ENCODE assay signal across 32 mouse cellular contexts in genomic region chr10:75489522-75489921, GRCm38 (mm10). TPM values are rescaled to one million over a fixed set of nuclear protein-coding genes. Genes with fewer than 3 reads are reported as not detected.
DNase-seq lines count a peak whose midpoint lies in the region; ATAC-seq and TF ChIP-seq lines count a peak whose summit lies in the region.
"Had no signal": no experiment of that assay in that cellular context is flagged by ENCODE, and none has a peak within 500 bp of the region (broad histone marks: within the 10 kb centered on the region; RNA-seq: fewer than 3 reads in every experiment).

No protein-coding gene starts in this region.

- TF ChIP-seq EP300 in liver, postnatal 0 days (IDR thresholded peaks at IDR 0.05; ENCODE audit: low read depth), result no peak

- no peaks in the 10 kb centered on the region for H3K27me3 ChIP-seq in liver, postnatal 0 days (ENCODE audit: insufficient read depth, low read length)
- H3K27me3 ChIP-seq: forebrain, embryonic 12.5 days; heart, embryonic 12.5 days; kidney, embryonic 15.5 days; limb, embryonic 13.5 days; midbrain, embryonic 12.5 days; neural tube, embryonic 12.5 days; Patski had no signal

- no peak overlapping the region for H3K9ac ChIP-seq in liver, postnatal 0 days (replicated peaks)
- H3K9ac ChIP-seq: forebrain, embryonic 12.5 days; heart, embryonic 12.5 days; kidney, embryonic 15.5 days; limb, embryonic 13.5 days; liver, embryonic 14.5 days; lung, embryonic 14.5 days; midbrain, embryonic 12.5 days; neural tube, embryonic 12.5 days had no signal

- no peak overlapping the region for H3K4me3 ChIP-seq in liver, postnatal 0 days (ENCODE audit: low read depth, low read length)
- H3K4me3 ChIP-seq: erythroblast, embryonic 14.5 days; forebrain, embryonic 12.5 days; heart, embryonic 12.5 days; kidney, embryonic 15.5 days; limb, embryonic 13.5 days; midbrain, embryonic 12.5 days; myocyte; neural tube, embryonic 12.5 days had no signal

- WGBS in liver, postnatal 0 days (ENCODE audit: insufficient replicate concordance), result 53% methylated on average over 2 of the region's 2 CpGs

- H3K36me3 ChIP-seq in liver, postnatal 0 days (replicated peaks; ENCODE audit: insufficient read depth, low read length), result no peaks in the 10 kb centered on the region
- H3K36me3 ChIP-seq: forebrain, embryonic 12.5 days; heart, embryonic 12.5 days; kidney, embryonic 15.5 days; limb, embryonic 13.5 days; midbrain, embryonic 12.5 days; neural tube, embryonic 12.5 days had no signal

- no peaks in the 10 kb centered on the region for H3K4me1 ChIP-seq in liver, postnatal 0 days (ENCODE audit: insufficient read depth)
- H3K4me1 ChIP-seq: forebrain, embryonic 12.5 days; limb, embryonic 13.5 days; midbrain, embryonic 12.5 days; neural tube, embryonic 12.5 days had no signal

- no peak overlapping the region for H3K4me2 ChIP-seq in liver, postnatal 0 days (ENCODE audit: low read depth, low read length)
- H3K4me2 ChIP-seq: forebrain, embryonic 12.5 days; heart, embryonic 12.5 days; kidney, embryonic 15.5 days; limb, embryonic 13.5 days; lung, embryonic 14.5 days; midbrain, embryonic 12.5 days; neural tube, embryonic 12.5 days had no signal

- peak; percentile 36 to 43 for DNase-seq in cerebellum, postnatal 14 days
- DNase-seq in cerebellum, adult 18-20 months, result no peak
- peak; percentile 14 for DNase-seq in liver, postnatal 0 days
- no peak for DNase-seq in liver
- DNase-seq in fibroblast of lung, adult 2 months (ENCODE audit: low read depth), result peak; percentile 28
- no peak for DNase-seq in layer of hippocampus, adult 9-11 months
- DNase-seq in thymus, postnatal 4 days, result no peak
- DNase-seq: adrenal gland, postnatal 25 days; cerebellum, adult 8-10 months; gastrocnemius, postnatal 14 days; heart, postnatal 14 days; kidney, adult 18-20 months; kidney, postnatal 25 days; lung, embryonic 14.5 days; lung, postnatal 14 days; right cerebral cortex, adult 18-20 months; right cerebral cortex, postnatal 4 days; thymus, adult 18-20 months; thymus, postnatal 25 days had no signal

- no peaks in the 10 kb centered on the region for H3K9me3 ChIP-seq in liver, postnatal 0 days (ENCODE audit: low read length)
- H3K9me3 ChIP-seq: forebrain, embryonic 12.5 days; heart, embryonic 12.5 days; kidney, embryonic 15.5 days; limb, embryonic 13.5 days; midbrain, embryonic 12.5 days; neural tube, embryonic 12.5 days had no signal

- ATAC-seq in liver, postnatal 0 days, result no peak
- ATAC-seq: CD4-positive, CD25-positive, alpha-beta regulatory T cell, adult 4 months; hindbrain, embryonic 16.5 days; Patski had no signal

- H3K27ac ChIP-seq in liver, postnatal 0 days (ENCODE audit: low read depth), result no peak overlapping the region
- H3K27ac ChIP-seq: forebrain, embryonic 12.5 days; kidney, embryonic 15.5 days; limb, embryonic 13.5 days; liver, embryonic 14.5 days; midbrain, embryonic 12.5 days; neural tube, embryonic 12.5 days; stomach, postnatal 0 days had no signal

- no peak for TF ChIP-seq CTCF in liver, postnatal 0 days (IDR thresholded peaks at IDR 0.05; ENCODE audit: low read depth)

RNA-seq across cellular contexts. Expression of gene Snrpd3, which starts 27.8 kb away (rescaled TPM):
- polyA plus RNA-seq in liver, postnatal 0 days (2015; fragmentation: Nextera tagmentation; extraction: Ambion mirVana), result 51.9 and 58.8 TPM in 2 replicates

RNA-seq across cellular contexts. Expression of gene Gucd1, which starts 28.2 kb away (rescaled TPM):
- polyA plus RNA-seq in liver, postnatal 0 days (2015; fragmentation: Nextera tagmentation; extraction: Ambion mirVana), result 45.2 and 45.6 TPM in 2 replicates

Comparison
In these comparisons a context has a peak if more than half of its experiments do, and no peak if none do; other contexts are left out.
1. DNase-seq: peak in cerebellum, postnatal 14 days (2 of 2), liver, postnatal 0 days (single experiment) and fibroblast of lung, adult 2 months (single experiment); none in cerebellum, adult 18-20 months (0 of 2), liver (single experiment), layer of hippocampus, adult 9-11 months (single experiment) and thymus, postnatal 4 days (single experiment).